29 mouse cellular contexts compared by ENCODE assay signal in genomic region chr11:72452140-72452665, GRCm38 (mm10). TPM values are rescaled to one million over a fixed set of nuclear protein-coding genes. Genes with fewer than 3 reads are reported as not detected.
DNase-seq lines count a peak whose midpoint lies in the region; ATAC-seq and TF ChIP-seq lines count a peak whose summit lies in the region.
"Had no signal": no experiment of that assay in that cellular context is flagged by ENCODE, and none has a peak within 500 bp of the region (broad histone marks: within the 10 kb centered on the region; RNA-seq: fewer than 3 reads in every experiment).

No protein-coding gene starts in this region.

- dilution Hi-C loops in CH12.LX (cut with MboI; ENCODE audit: extremely low pct_ligation_motif_present, extremely low pct_unique_long_range_greater_than_20kb, low sequenced_read_pairs), result no loop called here

- TF ChIP-seq POLR2A in CH12.LX (IDR thresholded peaks at IDR 0.05; ENCODE audit: low read depth, low read length) (no peak; the same call in 1 of the 2 replicates), MEL (IDR thresholded peaks at IDR 0.05; ENCODE audit: control insufficient read depth in 1 of 2, insufficient read depth in 1 of 2, low read depth in 1 of 2, low read length in 2 of 2, poor library complexity in 1 of 2) (peak; percentile 27 to 58; a peak in 2 of 4 replicates)

- in situ Hi-C loops in CH12.LX (cut with MboI; ENCODE audit: low pct_ligation_motif_present, low pct_unique_long_range_greater_than_20kb, low sequenced_read_pairs), result no loop called here

- H3K79me2 ChIP-seq in CH12.LX (replicated peaks; ENCODE audit: control insufficient read depth, extremely low read depth, insufficient read depth, poor library complexity, severe bottlenecking) (no peaks in the 10 kb centered on the region), MEL (ENCODE audit: control insufficient read depth, insufficient read depth, low read length, poor library complexity) (no peaks in the 10 kb centered on the region)

- no peak for TF ChIP-seq RAD21 in CH12.LX (IDR thresholded peaks at IDR 0.05; ENCODE audit: low read depth, low read length)
- no peak for TF ChIP-seq RAD21 in MEL (IDR thresholded peaks at IDR 0.05; ENCODE audit: low read depth, low read length)

- H3K4me2 ChIP-seq in kidney, embryonic 15.5 days, result no peak overlapping the region
- no peak overlapping the region for H3K4me2 ChIP-seq in kidney, embryonic 14.5 days (replicated peaks; ENCODE audit: low read depth, low read length)
- H3K4me2 ChIP-seq in CH12.LX (ENCODE audit: insufficient read depth, low read depth, poor library complexity, severe bottlenecking), result no peak overlapping the region
- H3K4me2 ChIP-seq: embryonic facial prominence, embryonic 13.5 days; embryonic facial prominence, embryonic 15.5 days; forebrain, embryonic 12.5 days had no signal

- intact Hi-C loops in gastrocnemius, adult 2 months (cut with DNase I), result no loop called here

- H3K4me1 ChIP-seq in kidney, embryonic 15.5 days, result peaks cover 8% of the 10 kb centered on the region; the same call in 1 of the 2 replicates
- H3K4me1 ChIP-seq in kidney, embryonic 14.5 days (ENCODE audit: control insufficient read depth, insufficient read depth, low read length), result no peaks in the 10 kb centered on the region
- H3K4me1 ChIP-seq in CH12.LX (ENCODE audit: control insufficient read depth in 1 of 2, insufficient read depth in 2 of 2) (peaks cover 25 to 73% of the 10 kb centered on the region in 2 experiments), MEL (ENCODE audit: control insufficient read depth in 1 of 2, insufficient read depth in 2 of 2, low read length in 2 of 2) (no peaks in the 10 kb centered on the region)
- H3K4me1 ChIP-seq: embryonic facial prominence, embryonic 13.5 days; embryonic facial prominence, embryonic 15.5 days had no signal

- H3K27ac ChIP-seq in gastrocnemius, adult 2 months, result peak overlapping the region; percentile 60
- H3K27ac ChIP-seq in kidney, embryonic 15.5 days, result 0 out of 2 replicates have a peak overlapping the region, but pooled peaks have one; percentile 22
- H3K27ac ChIP-seq in kidney, embryonic 14.5 days (ENCODE audit: low read depth, low read length), result no peak overlapping the region
- no peak overlapping the region for H3K27ac ChIP-seq in CH12.LX (ENCODE audit: insufficient read depth, low read depth)
- no peak overlapping the region for H3K27ac ChIP-seq in MEL (ENCODE audit: control insufficient read depth, low read depth, low read length)
- H3K27ac ChIP-seq: embryonic facial prominence, embryonic 13.5 days; embryonic facial prominence, embryonic 15.5 days; forebrain, embryonic 10.5 days; forebrain, embryonic 12.5 days had no signal

- no peaks in the 10 kb centered on the region for H3K27me3 ChIP-seq in kidney, embryonic 15.5 days
- no peaks in the 10 kb centered on the region for H3K27me3 ChIP-seq in kidney, embryonic 14.5 days (ENCODE audit: control insufficient read depth, insufficient read depth, low read length)
- no peaks in the 10 kb centered on the region for H3K27me3 ChIP-seq in CH12.LX (replicated peaks)
- H3K27me3 ChIP-seq in MEL (ENCODE audit: control insufficient read depth in 1 of 2, insufficient read depth in 2 of 2, low read length in 2 of 2), result no peaks in the 10 kb centered on the region
- H3K27me3 ChIP-seq: embryonic facial prominence, embryonic 13.5 days; embryonic facial prominence, embryonic 15.5 days; forebrain, embryonic 12.5 days had no signal

- no peak overlapping the region for H3K9ac ChIP-seq in kidney, embryonic 15.5 days
- no peak overlapping the region for H3K9ac ChIP-seq in kidney, embryonic 14.5 days (ENCODE audit: low read depth, low read length)
- H3K9ac ChIP-seq in CH12.LX (ENCODE audit: insufficient read depth, low read depth) (no peak overlapping the region), MEL (ENCODE audit: control insufficient read depth, low read depth, low read length, poor library complexity, severe bottlenecking) (no peak overlapping the region)
- H3K9ac ChIP-seq: embryonic facial prominence, embryonic 13.5 days; embryonic facial prominence, embryonic 15.5 days; forebrain, embryonic 12.5 days had no signal

- no peak overlapping the region for H3K4me3 ChIP-seq in gastrocnemius, adult 2 months
- no peak overlapping the region for H3K4me3 ChIP-seq in kidney, embryonic 15.5 days (replicated peaks)
- H3K4me3 ChIP-seq in kidney, embryonic 14.5 days (ENCODE audit: low read length), result no peak overlapping the region
- H3K4me3 ChIP-seq in CH12.LX (replicated peaks in 1 of 3; ENCODE audit: low read depth in 2 of 3, low read length in 2 of 3, poor library complexity in 1 of 3) (no peak overlapping the region), MEL (ENCODE audit: control insufficient read depth in 1 of 2, insufficient read depth in 1 of 2, low read depth in 2 of 2, low read length in 2 of 2) (no peak overlapping the region)
- H3K4me3 ChIP-seq: embryonic facial prominence, embryonic 13.5 days; embryonic facial prominence, embryonic 15.5 days; erythroblast, embryonic 14.5 days; forebrain, embryonic 10.5 days; forebrain, embryonic 12.5 days had no signal

- WGBS in kidney, embryonic 15.5 days, result 85% methylated on average over 3 of the region's 3 CpGs
- 82% methylated on average over 3 of the region's 3 CpGs for WGBS in kidney, embryonic 14.5 days

- H3K36me3 ChIP-seq in kidney, embryonic 15.5 days, result peaks cover 60% of the 10 kb centered on the region
- peaks cover 56% of the 10 kb centered on the region for H3K36me3 ChIP-seq in kidney, embryonic 14.5 days (ENCODE audit: control insufficient read depth, insufficient read depth, low read length)
- H3K36me3 ChIP-seq in CH12.LX (replicated peaks in 1 of 2; ENCODE audit: control insufficient read depth in 1 of 2, insufficient read depth in 1 of 2, low read length in 1 of 2) (peaks cover 54 to 65% of the 10 kb centered on the region in 2 experiments), MEL (ENCODE audit: control insufficient read depth in 1 of 2, insufficient read depth in 2 of 2, low read length in 2 of 2) (peaks cover 0 to 6% of the 10 kb centered on the region in 2 experiments; a peak in 2 of 4 replicates)

- H3K9me3 ChIP-seq in kidney, embryonic 15.5 days (replicated peaks), result no peaks in the 10 kb centered on the region
- no peaks in the 10 kb centered on the region for H3K9me3 ChIP-seq in kidney, embryonic 14.5 days (ENCODE audit: control insufficient read depth, low read length)
- H3K9me3 ChIP-seq in CH12.LX (replicated peaks; ENCODE audit: low read length) (no peaks in the 10 kb centered on the region), MEL (replicated peaks; ENCODE audit: insufficient read depth, low read length) (no peaks in the 10 kb centered on the region)
- H3K9me3 ChIP-seq: embryonic facial prominence, embryonic 13.5 days; embryonic facial prominence, embryonic 15.5 days; forebrain, embryonic 10.5 days; forebrain, embryonic 12.5 days; G1E had no signal

- no peak for TF ChIP-seq EP300 in CH12.LX (IDR thresholded peaks at IDR 0.05; ENCODE audit: low read length)
- no peak for TF ChIP-seq EP300 in MEL (IDR thresholded peaks at IDR 0.05; ENCODE audit: low read depth in 1 of 2, low read length in 2 of 2)

- TF ChIP-seq CTCF in gastrocnemius, adult 2 months (IDR thresholded peaks at IDR 0.05), result no peak
- TF ChIP-seq CTCF in CH12.LX (conservative IDR thresholded peaks at IDR 0.05 in 1 of 2, IDR thresholded peaks at IDR 0.05 in 1 of 2; ENCODE audit: low read depth in 2 of 2, low read length in 2 of 2), result no peak
- no peak for TF ChIP-seq CTCF in MEL (IDR thresholded peaks at IDR 0.05 in 2 of 3, conservative IDR thresholded peaks at IDR 0.05 in 1 of 3; ENCODE audit: control insufficient read depth in 1 of 3, insufficient read depth in 1 of 3, low read depth in 2 of 3, low read length in 3 of 3, poor library complexity in 1 of 3, severe bottlenecking in 1 of 3)

- DNase-seq in gastrocnemius, adult 2 months, result no peak
- no peak for DNase-seq in gastrocnemius, adult 18-20 months (ENCODE audit: low spot score)
- no peak for DNase-seq in CH12.LX (ENCODE audit: extremely low read depth)
- peak; percentile 38 for DNase-seq in MEL (ENCODE audit: low read depth, low spot score)
- DNase-seq in right cerebral cortex, postnatal 14 days, result no peak
- DNase-seq: adrenal gland, adult 2 months; adrenal gland, postnatal 10 days; adrenal gland, postnatal 25 days; B cell, adult 2 months; cerebellum, adult 11 months; cerebellum, adult 18-20 months; cerebellum, adult 8-10 months; cerebellum, adult 9-11 months; cerebellum, postnatal 14 days; cerebellum, postnatal 36 days; embryo, embryonic 11 days had no signal

- no peak for ATAC-seq in kidney, embryonic 15.5 days (replicated peaks; ENCODE audit: low FRiP score)
- ATAC-seq in kidney, embryonic 14.5 days (ENCODE audit: low FRiP score, low TSS enrichment), result no peak
- ATAC-seq: CD4-positive, CD25-positive, alpha-beta regulatory T cell, adult 4 months; forebrain, embryonic 14.5 days; forebrain, embryonic 16.5 days had no signal

RNA-seq across cellular contexts. Expression of gene Mybbp1a, which starts 11.0 kb away (rescaled TPM):
- total RNA-seq in gastrocnemius, adult 2 months (2021), result 10 to 100 TPM; 60.2 to 60.9 TPM
- total RNA-seq in gastrocnemius, adult 18-20 months (2021), result 10 to 100 TPM; 54.7 to 63.3 TPM
- 162 and 184 TPM in 2 replicates for polyA plus RNA-seq in kidney, embryonic 15.5 days (2015; fragmentation: Nextera tagmentation; extraction: Ambion mirVana)
- 129 and 173 TPM in 2 replicates for polyA plus RNA-seq in kidney, embryonic 14.5 days (2014; fragmentation: Nextera tagmentation; extraction: Ambion mirVana)
- total RNA-seq in CH12.LX (2012; rRNA removed) (245 and 334 TPM in 2 replicates), CH12.LX (2014; rRNA removed) (115 and 174 TPM in 2 replicates), MEL (2012; rRNA removed) (328 and 344 TPM in 2 replicates)
- polyA plus RNA-seq in CH12.LX (2012; ENCODE audit: insufficient read length, low read depth) (729 and 816 TPM in 2 replicates), MEL (2012; ENCODE audit: insufficient read depth in 1 of 2, insufficient read length in 2 of 2, low read depth in 1 of 2, low replicate concordance in 2 of 2, missing spikeins in 1 of 2) (1,000 to 10,000 TPM in 1 of 2 experiments, 100 to 1,000 TPM in 1; 602 to 3,394 TPM)

RNA-seq across cellular contexts. Expression of gene Ggt6, which starts 16.9 kb away (rescaled TPM):
- total RNA-seq in gastrocnemius, adult 2 months (2021), result 1 to 10 TPM in 1 of 2 experiments, under 1 TPM in 1; 0.67 to 5.5 TPM
- 1 to 10 TPM; 2.1 to 2.3 TPM for total RNA-seq in gastrocnemius, adult 18-20 months (2021)
- polyA plus RNA-seq in kidney, embryonic 15.5 days (2015; fragmentation: Nextera tagmentation; extraction: Ambion mirVana), result 0.87 and 0.95 TPM in 2 replicates
- 0.31 and 0.76 TPM in 2 replicates for polyA plus RNA-seq in kidney, embryonic 14.5 days (2014; fragmentation: Nextera tagmentation; extraction: Ambion mirVana)
- total RNA-seq in CH12.LX (2012; rRNA removed) (0.13 TPM in 2 replicates), CH12.LX (2014; rRNA removed) (not detected in 2 replicates), MEL (2012; rRNA removed) (not detected in 2 replicates)
- polyA plus RNA-seq in CH12.LX (2012; ENCODE audit: insufficient read length, low read depth) (0.19 TPM in 1 of 2 replicates, not detected in the other), MEL (2012; ENCODE audit: insufficient read depth in 1 of 2, insufficient read length in 2 of 2, low read depth in 1 of 2, low replicate concordance in 2 of 2, missing spikeins in 1 of 2) (under 1 TPM in 1 of 2 experiments, not detected in 1; 0.04 TPM)
- total RNA-seq: common myeloid progenitor, adult 5-6 weeks had no signal
- polyA plus RNA-seq: CD4-positive, CD25-positive, alpha-beta regulatory T cell, adult 4 months; embryonic facial prominence, embryonic 11.5 days; erythroblast, embryonic 14.5 days; forebrain, embryonic 10.5 days; forebrain, embryonic 12.5 days; forebrain, embryonic 14.5 days; forebrain, embryonic 16.5 days; G1E had no signal

RNA-seq across cellular contexts. Expression of gene Spns2, which starts 37.5 kb away (rescaled TPM):
- total RNA-seq in gastrocnemius, adult 2 months (2021), result 10 to 100 TPM; 15.7 to 65.1 TPM
- total RNA-seq in gastrocnemius, adult 18-20 months (2021), result 10 to 100 TPM; 26.5 to 42.7 TPM
- 2.9 and 3.4 TPM in 2 replicates for polyA plus RNA-seq in kidney, embryonic 15.5 days (2015; fragmentation: Nextera tagmentation; extraction: Ambion mirVana)
- polyA plus RNA-seq in kidney, embryonic 14.5 days (2014; fragmentation: Nextera tagmentation; extraction: Ambion mirVana), result 2.0 and 2.4 TPM in 2 replicates
- 0.08 and 0.17 TPM in 2 replicates for total RNA-seq in CH12.LX (2012; rRNA removed)
- 0.07 TPM in 1 of 2 replicates, not detected in the other for total RNA-seq in CH12.LX (2014; rRNA removed)
- 0.10 and 0.14 TPM in 2 replicates for polyA plus RNA-seq in CH12.LX (2012; ENCODE audit: insufficient read length, low read depth)
- 0.33 and 0.58 TPM in 2 replicates for total RNA-seq in MEL (2012; rRNA removed)
- polyA plus RNA-seq in MEL (2012; ENCODE audit: insufficient read depth in 1 of 2, insufficient read length in 2 of 2, low read depth in 1 of 2, low replicate concordance in 2 of 2, missing spikeins in 1 of 2), result 1 to 10 TPM in 1 of 2 experiments, not detected in 1; 3.0 TPM
- polyA plus RNA-seq: CD4-positive, CD25-positive, alpha-beta regulatory T cell, adult 4 months had no signal

RNA-seq across cellular contexts. Expression of gene Smtnl2, which starts 40.7 kb away (rescaled TPM):
- total RNA-seq in gastrocnemius, adult 2 months (2021), result 100 to 1,000 TPM; 238 to 342 TPM
- total RNA-seq in gastrocnemius, adult 18-20 months (2021), result 100 to 1,000 TPM; 311 to 327 TPM
- 109 and 111 TPM in 2 replicates for polyA plus RNA-seq in kidney, embryonic 15.5 days (2015; fragmentation: Nextera tagmentation; extraction: Ambion mirVana)
- polyA plus RNA-seq in kidney, embryonic 14.5 days (2014; fragmentation: Nextera tagmentation; extraction: Ambion mirVana), result 30.0 and 56.1 TPM in 2 replicates
- total RNA-seq in CH12.LX (2012; rRNA removed) (0.25 and 0.47 TPM in 2 replicates), CH12.LX (2014; rRNA removed) (0.26 and 0.47 TPM in 2 replicates), MEL (2012; rRNA removed) (10.9 and 11.1 TPM in 2 replicates)
- polyA plus RNA-seq in CH12.LX (2012; ENCODE audit: insufficient read length, low read depth) (0.10 TPM in 1 of 2 replicates, not detected in the other), MEL (2012; ENCODE audit: insufficient read depth in 1 of 2, insufficient read length in 2 of 2, low read depth in 1 of 2, low replicate concordance in 2 of 2, missing spikeins in 1 of 2) (10 to 100 TPM in 1 of 2 experiments, not detected in 1; 10.2 TPM)
- polyA plus RNA-seq: erythroblast, embryonic 14.5 days; G1E had no signal

Comparison
In these comparisons a context has a peak if more than half of its experiments do, and no peak if none do; other contexts are left out.
1. H3K27ac ChIP-seq: peak in gastrocnemius, adult 2 months (single experiment) and kidney, embryonic 15.5 days (single experiment); none in kidney, embryonic 14.5 days (single experiment), CH12.LX (single experiment) and MEL (single experiment).
2. RNA of gene Spns2, which starts 37.5 kb away (total RNA-seq): 15.7 to 65.1 TPM in gastrocnemius, adult 2 months and 26.5 to 42.7 TPM in gastrocnemius, adult 18-20 months; 0.33 to 0.58 TPM in MEL and 0.07 to 0.17 TPM in CH12.LX; every median in the first group is over 10 times any median in the second.